Mouse (Mus musculus): ENCODE measurements at regions not wholly inside any gene's neighbourhood (a gene's known extent, or its start where the extent isn't known, plus 50 kb on each side); places are given as distances from the start of the nearest gene placed in this dataset.

- no peak overlapping the region for H3K4me3 ChIP-seq (ENCODE audit: extremely low read depth, insufficient read depth, insufficient read length)
- H3K27me3 ChIP-seq (ENCODE audit: control insufficient read depth, insufficient read depth, low read length): no peaks in the 10 kb centered on the region
- H3K27ac ChIP-seq (ENCODE audit: insufficient read depth, low read length): no peak overlapping the region
- 72% methylated on average over 10 of the region's 10 CpGs for WGBS
- H3K4me1 ChIP-seq (ENCODE audit: control insufficient read depth, insufficient read depth, insufficient read length): no peaks in the 10 kb centered on the region
- no peak for DNase-seq (ENCODE audit: low read depth in 1 of 2, low spot score in 2 of 2)
- TF ChIP-seq CTCF (IDR thresholded peaks at IDR 0.05; ENCODE audit: extremely low read depth, insufficient read depth, insufficient read length, insufficient replicate concordance): no peak
- TF ChIP-seq POLR2A (IDR thresholded peaks at IDR 0.05; ENCODE audit: low read depth, low read length): no peak
- H3K36me3 ChIP-seq (ENCODE audit: control insufficient read depth, insufficient read depth, low read length): no peaks in the 10 kb centered on the region
These were observed 170.1 kb upstream of the Pum3 start for GRCm38 (mm10) chr19:27599639-27600308.

GRCm38 (mm10) chr19:27598350-27598749, 168.7 kb upstream of the Pum3 start:
- Histone ChIP-seq H3K27ac (ENCODE audit: insufficient read depth, low read length) (no peak overlapping the region), H3K27me3 (ENCODE audit: control insufficient read depth, insufficient read depth, low read length) (no peaks in the 10 kb centered on the region), H3K4me3 (ENCODE audit: extremely low read depth, insufficient read depth, insufficient read length) (no peak overlapping the region), H3K36me3 (ENCODE audit: control insufficient read depth, insufficient read depth, low read length) (no peaks in the 10 kb centered on the region), H3K4me1 (ENCODE audit: control insufficient read depth, insufficient read depth, insufficient read length) (no peaks in the 10 kb centered on the region)
- no peak for DNase-seq (ENCODE audit: low read depth in 1 of 2, low spot score in 2 of 2)
- WGBS: 83% methylated on average over 5 of the region's 5 CpGs
- TF ChIP-seq CTCF (IDR thresholded peaks at IDR 0.05; ENCODE audit: extremely low read depth, insufficient read depth, insufficient read length, insufficient replicate concordance) (no peak), POLR2A (IDR thresholded peaks at IDR 0.05; ENCODE audit: low read depth, low read length) (no peak)

DNA sequence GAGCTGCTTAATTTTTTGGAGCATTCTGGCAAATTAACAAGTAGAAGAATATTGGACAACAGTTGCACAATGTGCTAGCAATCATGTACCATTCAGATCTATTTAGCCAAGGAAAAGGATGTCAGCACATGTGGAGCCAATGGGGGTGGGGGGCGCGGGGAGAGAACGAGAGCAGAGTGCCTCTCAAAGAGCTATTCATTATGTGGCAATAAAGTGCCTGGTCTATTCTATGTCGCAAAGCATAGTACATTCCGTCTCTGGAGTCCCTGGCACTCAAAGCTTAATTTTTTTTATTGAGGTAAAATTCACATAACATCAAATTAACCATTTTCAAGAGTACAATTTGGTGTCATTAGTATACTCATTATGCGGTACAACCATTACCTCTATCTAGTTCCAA, 155.9 kb upstream of the Pum3 start:
- WGBS: 94% methylated on average over 6 of the region's 6 CpGs
- Histone ChIP-seq H3K36me3 (ENCODE audit: control insufficient read depth, insufficient read depth, low read length) (no peaks in the 10 kb centered on the region), H3K4me3 (ENCODE audit: extremely low read depth, insufficient read depth, insufficient read length) (no peak overlapping the region)

DNA sequence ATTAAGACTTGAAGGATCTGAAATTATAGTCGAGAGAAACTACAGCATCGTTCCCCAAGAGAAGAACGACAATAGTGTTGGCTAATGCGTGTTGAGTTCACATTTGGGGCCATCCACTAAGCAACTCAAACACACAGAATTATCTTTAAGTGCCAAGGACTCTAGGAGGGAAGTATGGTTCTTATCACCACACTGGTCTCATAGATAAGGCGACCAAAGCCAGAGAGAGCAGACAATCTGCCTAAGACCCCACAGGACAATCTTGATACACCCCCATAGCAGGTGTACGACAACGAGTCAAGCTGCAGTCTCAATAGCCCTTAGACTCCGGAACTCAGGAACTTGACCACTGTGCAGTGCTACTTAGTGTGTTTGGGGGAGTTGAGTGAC, 152.5 kb upstream of the Pum3 start:
- Histone ChIP-seq H3K27me3 (ENCODE audit: control insufficient read depth, insufficient read depth, low read length) (no peaks in the 10 kb centered on the region), H3K4me1 (ENCODE audit: control insufficient read depth, insufficient read depth, insufficient read length) (no peaks in the 10 kb centered on the region), H3K4me3 (ENCODE audit: extremely low read depth, insufficient read depth, insufficient read length) (no peak overlapping the region), H3K36me3 (ENCODE audit: control insufficient read depth, insufficient read depth, low read length) (no peaks in the 10 kb centered on the region), H3K27ac (ENCODE audit: insufficient read depth, low read length) (no peak overlapping the region)
- TF ChIP-seq POLR2A (IDR thresholded peaks at IDR 0.05; ENCODE audit: low read depth, low read length): no peak
- no peak for TF ChIP-seq CTCF (IDR thresholded peaks at IDR 0.05; ENCODE audit: extremely low read depth, insufficient read depth, insufficient read length, insufficient replicate concordance)
- WGBS: 20% methylated on average over 8 of the region's 8 CpGs
- no peak for DNase-seq (ENCODE audit: low read depth in 1 of 2, low spot score in 2 of 2)

More for the DNA sequence above, 155.9 kb upstream of the Pum3 start:
- H3K27me3 ChIP-seq (ENCODE audit: control insufficient read depth, insufficient read depth, low read length): no peaks in the 10 kb centered on the region
- TF ChIP-seq POLR2A (IDR thresholded peaks at IDR 0.05; ENCODE audit: low read depth, low read length) (no peak), CTCF (IDR thresholded peaks at IDR 0.05; ENCODE audit: extremely low read depth, insufficient read depth, insufficient read length, insufficient replicate concordance) (no peak)
- no peaks in the 10 kb centered on the region for H3K4me1 ChIP-seq (ENCODE audit: control insufficient read depth, insufficient read depth, insufficient read length)
- DNase-seq (ENCODE audit: low read depth in 1 of 2, low spot score in 2 of 2): no peak
- no peak overlapping the region for H3K27ac ChIP-seq (ENCODE audit: insufficient read depth, low read length)

DNA sequence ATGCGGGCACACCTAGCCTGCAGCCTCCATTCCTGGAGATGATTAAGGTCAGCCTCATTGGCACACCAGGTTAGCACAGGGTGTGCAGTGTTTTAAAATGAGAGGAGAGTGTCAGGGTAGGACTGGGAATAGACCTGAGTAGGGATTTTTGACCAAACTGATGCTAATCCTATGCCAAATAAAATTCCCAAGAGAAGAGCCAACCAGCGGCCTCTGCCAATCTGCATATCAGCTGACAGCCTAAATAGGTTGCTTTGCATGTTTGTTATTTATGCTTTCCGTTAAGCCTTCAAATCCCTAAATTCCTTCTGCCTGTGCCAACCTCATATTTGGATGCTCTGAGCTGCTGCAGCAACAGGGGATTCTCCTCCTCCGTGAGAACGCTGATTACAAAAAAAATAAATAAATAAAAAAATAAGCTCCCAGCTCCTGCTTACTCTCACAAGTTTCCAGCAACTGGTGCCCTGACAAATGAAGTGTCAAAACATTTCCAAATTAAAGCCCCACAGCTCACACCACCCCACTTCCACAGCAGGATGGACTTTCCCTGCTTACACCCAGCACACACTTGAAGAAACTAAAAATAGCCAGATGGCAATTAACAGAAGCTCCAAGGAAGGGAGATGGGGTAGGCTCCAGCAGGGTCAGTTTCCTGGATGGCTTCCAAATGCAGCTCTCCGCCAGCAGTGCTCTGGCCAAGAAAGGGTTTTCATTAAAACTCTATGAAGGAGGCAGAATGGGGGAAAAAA, 151.9 kb upstream of the Pum3 start:
- TF ChIP-seq POLR2A (IDR thresholded peaks at IDR 0.05; ENCODE audit: low read depth, low read length) (no peak), CTCF (IDR thresholded peaks at IDR 0.05; ENCODE audit: extremely low read depth, insufficient read depth, insufficient read length, insufficient replicate concordance) (no peak)

GRCm38 (mm10) chr19:27576478-27576877, 146.9 kb upstream of the Pum3 start:
- no peak for TF ChIP-seq CTCF (IDR thresholded peaks at IDR 0.05; ENCODE audit: extremely low read depth, insufficient read depth, insufficient read length, insufficient replicate concordance)
- TF ChIP-seq POLR2A (IDR thresholded peaks at IDR 0.05; ENCODE audit: low read depth, low read length): no peak
- DNase-seq (ENCODE audit: low read depth in 1 of 2, low spot score in 2 of 2): no peak
- Histone ChIP-seq H3K4me3 (ENCODE audit: extremely low read depth, insufficient read depth, insufficient read length) (no peak overlapping the region), H3K27ac (ENCODE audit: insufficient read depth, low read length) (no peak overlapping the region), H3K4me1 (ENCODE audit: control insufficient read depth, insufficient read depth, insufficient read length) (no peaks in the 10 kb centered on the region), H3K36me3 (ENCODE audit: control insufficient read depth, insufficient read depth, low read length) (no peaks in the 10 kb centered on the region), H3K27me3 (ENCODE audit: control insufficient read depth, insufficient read depth, low read length) (no peaks in the 10 kb centered on the region)

More for the DNA sequence above, 151.9 kb upstream of the Pum3 start:
- 63% methylated on average over 6 of the region's 6 CpGs for WGBS
- no peaks in the 10 kb centered on the region for H3K27me3 ChIP-seq (ENCODE audit: control insufficient read depth, insufficient read depth, low read length)
- no peak overlapping the region for H3K27ac ChIP-seq (ENCODE audit: insufficient read depth, low read length)
- no peaks in the 10 kb centered on the region for H3K36me3 ChIP-seq (ENCODE audit: control insufficient read depth, insufficient read depth, low read length)
- H3K4me1 ChIP-seq (ENCODE audit: control insufficient read depth, insufficient read depth, insufficient read length): no peaks in the 10 kb centered on the region
- no peak for DNase-seq (ENCODE audit: low read depth in 1 of 2, low spot score in 2 of 2)
- no peak overlapping the region for H3K4me3 ChIP-seq (ENCODE audit: extremely low read depth, insufficient read depth, insufficient read length)

DNA sequence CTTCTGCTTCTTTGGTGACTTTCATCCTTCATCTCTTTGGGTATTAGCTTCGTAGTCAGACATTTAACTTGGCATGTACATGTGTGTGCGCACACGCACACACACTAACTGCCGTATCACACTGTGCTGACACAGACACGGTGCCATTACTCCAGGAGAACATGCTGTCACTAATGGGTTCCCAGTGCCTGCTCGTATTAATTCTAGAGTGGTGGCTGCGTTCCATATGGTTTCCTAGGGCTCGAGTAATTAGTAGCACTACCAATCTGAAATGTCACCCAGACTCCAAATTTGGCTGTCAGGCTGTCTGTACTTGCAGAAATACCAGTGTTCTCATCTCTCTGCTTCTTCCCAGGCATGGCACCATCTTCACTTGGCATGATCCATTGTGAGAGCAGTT, 137.3 kb upstream of the Pum3 start:
- Histone ChIP-seq H3K36me3 (ENCODE audit: control insufficient read depth, insufficient read depth, low read length) (no peaks in the 10 kb centered on the region), H3K27me3 (ENCODE audit: control insufficient read depth, insufficient read depth, low read length) (no peaks in the 10 kb centered on the region), H3K27ac (ENCODE audit: insufficient read depth, low read length) (no peak overlapping the region), H3K4me1 (ENCODE audit: control insufficient read depth, insufficient read depth, insufficient read length) (no peaks in the 10 kb centered on the region), H3K4me3 (ENCODE audit: extremely low read depth, insufficient read depth, insufficient read length) (no peak overlapping the region)
- 92% methylated on average over 8 of the region's 8 CpGs for WGBS
- no peak for TF ChIP-seq CTCF (IDR thresholded peaks at IDR 0.05; ENCODE audit: extremely low read depth, insufficient read depth, insufficient read length, insufficient replicate concordance)
- TF ChIP-seq POLR2A (IDR thresholded peaks at IDR 0.05; ENCODE audit: low read depth, low read length): no peak
- DNase-seq (ENCODE audit: low read depth in 1 of 2, low spot score in 2 of 2): no peak
